Mouse (Mus musculus): ENCODE measurements around the gene Coro6.

GRCm38 (mm10) chr11:77504377-77504776, 42.2 kb downstream of the Coro6 start:
- TF ChIP-seq CTCF (IDR thresholded peaks at IDR 0.05; ENCODE audit: control insufficient read depth, insufficient read depth, insufficient replicate concordance, low read depth, low read length) = no peak
- TF ChIP-seq POLR2A (IDR thresholded peaks at IDR 0.05; ENCODE audit: control insufficient read depth, low read depth, low read length) = no peak

Data from testis, adult 2 months (tissue).